Mouse (Mus musculus): Measurements from ENCODE around the gene Ube2cbp.

The Ube2cbp gene

DNA sequence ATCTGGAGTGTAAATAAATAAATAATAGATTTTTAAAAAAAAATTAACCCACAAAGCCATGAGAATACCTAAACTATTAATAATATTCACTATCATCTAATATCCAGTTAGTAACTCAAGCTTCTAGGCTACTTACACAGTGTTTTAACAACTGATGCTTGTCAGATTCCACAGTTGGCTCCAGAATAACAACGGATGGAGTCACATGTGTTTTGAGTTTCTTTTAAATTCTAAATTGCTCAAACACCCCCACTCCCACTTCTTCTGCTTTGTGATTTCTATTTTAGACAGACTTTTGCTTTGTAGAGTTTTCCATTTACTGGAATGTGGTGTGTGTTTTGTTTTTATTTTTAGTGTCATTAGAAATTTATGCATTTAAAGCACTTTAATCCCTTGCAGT lies 140.0 kb downstream of the Ube2cbp start:
- peak; percentile 30 for DNase-seq (ENCODE audit: low read depth, low spot score)

GRCm38 (mm10) chr9:86319516-86320140 lies 145.1 kb downstream of the Ube2cbp start:
- no peak for DNase-seq (ENCODE audit: low read depth, low spot score)

DNA sequence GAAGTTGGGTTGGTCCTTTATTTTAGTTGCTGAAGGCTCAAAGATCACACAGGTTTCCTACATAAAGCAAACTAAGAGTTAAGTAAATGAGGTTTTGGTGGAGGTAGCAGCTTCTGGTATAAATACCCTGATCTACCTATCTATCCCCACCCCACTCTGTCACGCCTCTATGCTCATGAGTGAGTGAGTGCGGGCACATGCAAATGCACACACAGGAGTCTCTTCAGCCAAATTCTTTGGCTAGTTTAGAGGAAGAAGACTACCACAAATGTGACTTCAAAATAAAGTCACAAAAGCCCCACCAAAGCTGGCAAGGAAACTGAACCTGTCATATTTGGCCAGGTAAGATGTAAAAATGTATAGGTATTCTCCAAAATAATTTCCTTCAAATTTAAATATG lies 149.1 kb downstream of the Ube2cbp start:
- no peak for DNase-seq (ENCODE audit: low read depth, low spot score)

DNA sequence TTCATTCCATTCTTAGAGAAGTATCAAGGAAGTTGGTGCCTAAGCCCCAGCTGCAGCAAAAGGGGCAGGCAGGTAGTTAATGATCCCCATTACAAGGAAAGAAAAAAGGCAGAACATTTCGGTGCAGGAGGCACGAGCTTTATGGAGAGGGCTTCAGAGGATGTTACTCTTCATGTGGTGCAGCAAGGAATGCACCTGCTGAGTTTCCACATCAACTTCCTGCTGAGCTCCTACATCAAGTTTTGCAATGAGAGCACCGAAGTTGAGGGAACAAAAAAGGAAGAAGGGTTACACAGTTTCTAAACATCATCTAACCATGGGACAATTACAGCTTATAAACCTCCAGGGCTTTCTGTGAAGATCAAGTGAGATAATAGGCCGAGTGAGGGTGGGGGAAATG lies 156.1 kb downstream of the Ube2cbp start:
- no peak for DNase-seq (ENCODE audit: low read depth, low spot score)

DNA sequence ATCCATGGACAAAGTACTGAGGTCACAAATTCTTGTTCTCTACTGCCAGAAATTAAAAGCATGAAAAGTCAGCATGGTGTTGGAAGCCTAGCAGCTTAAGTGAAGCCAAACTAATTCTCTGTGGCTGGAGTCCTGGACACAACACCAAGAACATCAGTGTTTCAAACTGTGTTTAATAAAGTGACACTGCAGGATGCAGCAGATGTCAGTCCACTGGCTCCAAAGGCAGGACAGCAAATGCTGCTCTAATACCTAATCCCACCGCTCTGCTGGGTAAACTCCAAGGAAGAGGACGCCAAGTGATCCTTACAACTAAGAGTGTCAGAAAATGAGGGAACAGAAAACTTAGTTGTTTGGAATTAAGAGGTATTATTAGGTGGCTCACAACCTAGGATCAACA lies 158.2 kb downstream of the Ube2cbp start:
- DNase-seq (ENCODE audit: low read depth, low spot score): no peak

DNA sequence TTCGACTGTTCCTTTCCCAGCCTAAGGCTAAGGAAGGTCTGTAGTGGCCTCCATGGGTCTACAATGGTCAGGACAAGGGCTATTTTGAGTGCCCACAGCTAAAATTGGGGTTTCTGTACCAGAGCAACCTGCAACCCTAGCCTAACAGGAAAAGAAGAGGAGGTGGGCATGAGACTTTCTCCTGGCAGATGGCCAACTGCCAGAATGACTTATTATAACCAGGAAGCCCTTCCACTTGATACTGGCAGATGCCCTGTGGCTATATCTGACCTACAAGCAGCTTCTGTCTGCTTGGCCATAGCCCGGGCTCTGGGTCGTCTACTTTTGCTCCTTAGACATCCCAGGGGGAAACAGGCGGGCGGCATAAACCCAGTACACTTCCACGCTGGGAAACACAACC lies 163.3 kb downstream of the Ube2cbp start:
- no peak for DNase-seq (ENCODE audit: low read depth, low spot score)

- no peak for DNase-seq (ENCODE audit: low read depth, low spot score)
Observed at GRCm38 (mm10) chr9:86298596-86298995, 166.2 kb downstream of the Ube2cbp start.

- DNase-seq (ENCODE audit: low read depth, low spot score): no peak
Observed at GRCm38 (mm10) chr9:86298131-86298530, 166.6 kb downstream of the Ube2cbp start.

- no peak for DNase-seq (ENCODE audit: low read depth, low spot score)
Observed at GRCm38 (mm10) chr9:86296683-86297638, 167.8 kb downstream of the Ube2cbp start.

DNA sequence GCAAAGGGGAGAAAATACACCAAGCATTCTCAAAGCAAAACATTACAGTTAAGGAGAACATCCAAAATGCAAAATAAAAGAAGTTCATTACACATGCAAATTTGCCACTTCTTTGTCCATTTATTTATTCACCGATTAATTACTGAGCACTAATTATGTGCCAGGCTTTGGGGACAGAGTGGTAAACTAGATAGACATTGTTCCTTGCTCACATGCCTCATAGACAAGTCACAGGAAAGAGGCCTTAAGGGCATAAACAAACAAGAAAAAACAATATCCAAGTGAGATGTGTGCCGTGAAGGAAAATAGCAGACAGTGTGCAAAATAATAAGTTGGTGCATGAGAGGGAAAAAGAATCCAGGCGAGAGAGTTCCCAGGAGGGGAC lies 177.2 kb downstream of the Ube2cbp start:
- no peak for DNase-seq (ENCODE audit: low read depth, low spot score)

- DNase-seq (ENCODE audit: low read depth, low spot score): peak; percentile 36
Observed at GRCm38 (mm10) chr9:86286830-86287569, 177.8 kb downstream of the Ube2cbp start.

GRCm38 (mm10) chr9:86282555-86282954 lies 182.2 kb downstream of the Ube2cbp start:
- no peak for DNase-seq (ENCODE audit: low read depth, low spot score)

DNA sequence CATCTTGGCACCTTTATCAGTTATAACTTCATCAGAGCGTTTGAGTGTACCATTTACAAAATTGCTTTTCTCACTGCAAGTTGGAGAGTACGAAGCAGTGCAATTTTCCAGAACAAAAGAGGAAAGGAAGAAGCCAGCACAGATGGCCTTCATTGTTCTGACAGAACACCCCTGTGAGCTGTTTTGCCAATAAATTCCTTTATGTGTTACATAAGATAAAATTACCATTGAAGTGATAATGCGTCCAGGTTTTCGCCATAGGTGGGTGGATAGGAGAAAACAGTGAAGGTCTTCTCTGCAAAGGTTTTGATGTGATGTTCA lies 183.6 kb downstream of the Ube2cbp start:
- peak; percentile 51 for DNase-seq (ENCODE audit: low read depth, low spot score)

- DNase-seq (ENCODE audit: low read depth, low spot score): no peak
Observed at GRCm38 (mm10) chr9:86280461-86281146, 184.1 kb downstream of the Ube2cbp start.

DNA sequence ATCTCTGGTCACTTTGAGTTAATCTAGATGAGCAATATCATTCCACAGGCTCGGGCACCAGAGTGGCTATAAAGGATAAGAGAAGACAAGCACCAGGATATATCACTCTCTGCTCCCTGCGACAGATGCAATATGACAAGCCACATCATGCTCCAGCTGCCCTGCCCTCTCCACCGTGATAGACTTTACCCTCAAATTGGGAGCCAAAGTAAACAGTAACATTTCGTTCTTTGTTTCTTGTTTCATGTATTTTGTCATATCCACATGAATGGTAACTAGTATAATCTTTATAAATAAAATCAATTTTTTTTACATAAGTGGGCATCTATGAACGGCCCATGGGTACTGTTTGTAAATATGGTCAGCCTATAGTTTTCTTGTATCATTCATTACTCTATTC lies 195.2 kb downstream of the Ube2cbp start:
- DNase-seq (ENCODE audit: low read depth, low spot score): no peak

- DNase-seq (ENCODE audit: low read depth, low spot score): no peak
Observed at GRCm38 (mm10) chr9:86266658-86267057, 198.1 kb downstream of the Ube2cbp start.
